Mouse (Mus musculus): ENCODE measurements around the gene Dusp19.

Gene Dusp19

DNA sequence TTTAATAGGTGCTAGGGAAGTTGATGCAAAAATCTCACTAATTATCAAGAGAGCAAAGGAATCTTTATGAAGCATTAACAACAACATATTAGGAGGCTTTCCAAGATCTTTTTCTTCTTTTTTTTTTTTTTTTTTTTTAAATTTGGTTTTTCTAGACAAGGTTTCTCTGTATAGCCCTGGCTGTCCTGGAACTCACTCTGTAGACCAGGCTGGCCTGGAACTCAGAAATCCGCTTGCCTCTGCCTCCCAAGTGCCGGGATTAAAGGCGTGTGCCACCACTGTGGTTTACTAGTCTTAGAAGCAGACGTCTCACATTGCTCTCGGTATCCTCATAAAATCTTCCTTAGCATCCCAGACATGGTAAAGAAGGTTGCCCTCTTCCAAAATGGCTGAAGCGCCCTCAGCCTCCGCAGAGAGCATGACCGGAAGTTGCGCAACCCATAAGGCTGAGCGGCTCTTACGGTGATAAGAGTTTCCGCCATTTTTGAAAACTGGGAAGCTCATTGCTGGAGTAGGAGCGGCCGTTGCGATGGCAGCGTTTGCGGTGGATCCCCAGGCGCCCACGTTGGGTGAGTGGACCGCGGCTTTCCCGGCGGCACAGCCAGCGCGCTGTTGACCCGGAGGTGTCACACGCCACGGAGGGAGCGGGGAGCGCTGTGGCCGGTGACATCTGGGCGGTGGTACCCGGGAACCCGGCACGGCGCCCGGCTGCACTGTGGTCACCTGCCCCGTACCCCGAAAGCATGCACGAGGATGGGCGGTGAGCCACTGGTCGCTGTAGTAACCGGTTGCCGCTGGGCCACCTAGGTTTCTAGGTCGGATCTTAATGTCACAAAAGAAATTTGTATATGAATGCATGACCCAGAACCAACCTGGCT, 21.8 kb downstream of the Dusp19 start:
- DNase-seq (ENCODE audit: low read depth), result peak; percentile 78

DNA sequence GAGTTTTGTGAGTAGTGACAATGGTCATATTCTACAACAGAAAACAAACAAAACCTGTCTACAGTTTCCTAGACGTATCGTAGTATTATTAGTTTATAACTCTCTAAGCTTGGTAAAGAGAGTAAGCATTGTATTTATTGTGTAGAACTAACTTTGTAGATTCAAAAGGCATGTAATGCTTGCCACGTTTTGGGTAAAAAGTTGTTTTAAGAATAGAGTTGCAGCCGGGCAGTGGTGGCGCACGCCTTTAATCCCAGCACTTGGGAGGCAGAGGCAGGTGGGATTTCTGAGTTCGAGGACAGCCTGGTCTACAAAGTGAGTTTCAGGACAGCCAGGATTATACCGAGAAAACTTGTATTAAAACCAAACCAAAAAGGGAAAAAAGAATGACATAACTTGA, 22.6 kb downstream of the Dusp19 start:
- no peak for DNase-seq (ENCODE audit: low read depth)

DNA sequence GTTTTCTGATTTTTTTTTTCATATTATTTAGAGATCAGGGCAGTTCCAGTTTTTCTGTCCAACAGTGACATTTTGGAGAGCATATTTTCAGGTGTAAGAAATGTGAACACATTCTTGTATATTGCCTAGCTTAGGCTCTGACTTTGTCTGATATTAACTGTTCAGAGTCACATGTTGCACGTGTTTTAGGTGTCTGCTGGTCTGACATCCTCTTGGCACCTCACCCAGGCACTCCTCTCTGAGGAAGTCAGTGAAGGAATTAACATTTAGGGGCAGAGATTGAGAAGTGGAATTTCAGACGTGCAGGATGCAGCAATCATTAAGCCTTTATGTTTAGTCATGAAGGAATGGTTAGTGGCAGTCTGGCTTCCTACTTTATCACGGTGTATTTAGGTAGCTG, 23.0 kb downstream of the Dusp19 start:
- no peak for DNase-seq (ENCODE audit: low read depth)

- no peak for DNase-seq (ENCODE audit: low read depth)
Observed at GRCm38 (mm10) chr2:80661414-80661813, 44.6 kb downstream of the Dusp19 start.

- DNase-seq (ENCODE audit: low read depth), result no peak
Observed at GRCm38 (mm10) chr2:80662682-80663081, 45.8 kb downstream of the Dusp19 start.

DNA sequence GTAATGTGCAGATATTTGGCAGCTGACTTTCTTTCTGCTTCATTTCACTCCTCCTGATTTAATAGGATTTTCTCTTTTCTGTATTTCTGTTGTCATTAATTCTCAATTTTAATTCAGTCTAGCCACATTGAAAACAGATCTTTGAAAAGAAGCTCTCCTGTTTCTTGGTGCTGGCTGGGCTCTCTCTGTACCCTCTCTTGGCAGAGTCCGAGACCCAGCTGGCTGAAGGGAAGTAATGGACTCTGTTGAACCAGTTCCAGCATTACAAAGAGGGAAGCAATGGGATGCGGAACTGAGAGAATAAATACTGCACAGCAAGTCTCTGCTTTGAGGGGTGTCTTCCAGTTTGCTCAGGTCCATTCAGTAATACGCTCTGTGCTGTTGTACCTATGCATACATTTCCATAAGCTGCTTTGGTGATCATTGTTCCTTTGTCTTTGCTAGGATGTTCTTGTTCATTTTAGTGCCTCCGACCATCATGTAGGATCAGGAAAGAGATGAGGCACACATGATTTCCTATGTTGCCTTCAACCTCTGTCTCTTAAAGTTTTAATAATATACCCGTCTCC, 50.6 kb downstream of the Dusp19 start:
- DNase-seq (ENCODE audit: low read depth), result no peak

DNA sequence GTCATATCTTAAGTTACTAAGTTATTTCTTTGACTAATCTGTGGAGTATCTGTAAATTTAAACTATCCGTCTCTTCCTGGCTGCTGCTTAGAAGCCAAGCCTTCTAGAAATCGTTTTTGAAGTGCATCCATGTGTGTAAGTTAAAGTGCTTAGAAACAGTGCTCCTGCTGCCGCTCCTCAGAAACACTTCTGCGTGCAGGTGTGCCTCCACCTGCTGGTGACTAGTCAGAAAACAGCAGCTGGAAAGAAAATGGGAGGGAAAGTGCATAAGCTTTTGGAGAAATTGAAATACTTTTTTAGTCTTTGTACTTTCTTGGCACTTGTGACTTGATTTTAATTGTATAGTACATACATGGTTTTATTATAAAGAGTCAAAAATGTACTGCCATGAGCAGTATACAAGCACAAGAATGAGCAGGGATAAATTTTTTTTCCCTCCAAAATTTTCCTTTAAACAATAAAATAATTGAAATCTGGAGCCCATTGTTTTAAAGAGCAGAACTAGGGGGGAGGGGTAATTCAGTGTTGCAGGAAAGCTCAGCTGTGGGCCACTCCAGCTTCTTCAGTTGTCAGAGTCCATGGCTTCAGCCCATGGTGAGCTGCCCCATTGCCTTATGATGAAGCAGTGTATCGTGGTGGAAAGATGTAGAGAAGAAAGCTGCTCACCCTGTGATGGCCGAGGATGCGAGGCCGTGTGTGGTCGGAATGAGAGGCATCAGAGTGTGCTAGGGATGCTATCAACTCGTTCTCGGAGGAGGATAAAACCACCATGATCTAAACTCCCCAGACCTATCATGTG, 53.2 kb downstream of the Dusp19 start:
- no peak for DNase-seq (ENCODE audit: low read depth)

GRCm38 (mm10) chr2:80678803-80679202, 62.0 kb downstream of the Dusp19 start:
- no peak for DNase-seq (ENCODE audit: low read depth)
